Mouse (Mus musculus) left cerebral cortex, adult 2 months (tissue): ENCODE measurements at regions not wholly inside any gene's neighbourhood (a gene's known extent, or its start where the extent isn't known, plus 50 kb on each side); places are given as distances from the start of the nearest gene placed in this dataset.

Experiments
- DNase-seq, 2 experiments: peaks; one replicate each; pipeline ENCODE4 v3.0.0; 2021 to 2022; ENCODE audit warnings: low spot score in 2 of 2, mixed read lengths in 1 of 2; ENCODE audit errors: extremely low spot score in 1 of 2
- H3K27ac ChIP-seq: fragments of 200-600 bp; 2 replicates; pipeline ENCODE4 v1.8.1; 2022
- H3K4me3 ChIP-seq: fragments of 200-600 bp; 2 replicates; pipeline ENCODE4 v1.8.1; 2022
- CTCF ChIP-seq: fragments of 200-600 bp; IDR thresholded peaks from 2 replicates; pipeline ENCODE4 v1.8.1; 2022; ENCODE audit warnings: antibody characterized with exemption, mild to moderate bottlenecking, moderate library complexity
- intact Hi-C: fragments of 180-260 bp; cut with DNase I; formaldehyde crosslinking; loops from one replicate; pipeline ENCODE4 v1.15.1; 2025

GRCm38 (mm10) chr6:147726987-147727386 is 251.4 kb downstream of the Ccdc91 start:
- no peak overlapping the region for H3K4me3 ChIP-seq
- no peak for TF ChIP-seq CTCF
- no peak for DNase-seq
- H3K27ac ChIP-seq, result no peak overlapping the region
- intact Hi-C loops, result loop anchor here (10.0 kb wide), 1 partner anchor 252 kb away; the partner anchor contains the start of gene Ccdc91

- no peak for TF ChIP-seq CTCF
- Histone ChIP-seq H3K4me3 (no peak overlapping the region), H3K27ac (no peak overlapping the region)
- DNase-seq, result no peak
- intact Hi-C loops, result loop anchor here (10.0 kb wide), 1 partner anchor 253 kb away; the partner anchor contains the start of gene Ccdc91
Measured at GRCm38 (mm10) chr6:147727644-147728533, 252.3 kb downstream of the Ccdc91 start.

GRCm38 (mm10) chr6:147729721-147730120 is 254.1 kb downstream of the Ccdc91 start:
- intact Hi-C loops, result loop anchor here (10.0 kb wide), 1 partner anchor 255 kb away; the partner anchor contains the start of gene Ccdc91
- no peak for TF ChIP-seq CTCF
- DNase-seq, result no peak
- H3K27ac ChIP-seq, result no peak overlapping the region
- H3K4me3 ChIP-seq, result no peak overlapping the region

- intact Hi-C loops, result no loop called here
- TF ChIP-seq CTCF, result no peak
- no peak for DNase-seq
- no peak overlapping the region for H3K4me3 ChIP-seq
- no peak overlapping the region for H3K27ac ChIP-seq
Measured at GRCm38 (mm10) chr6:147738621-147739325, 263.1 kb downstream of the Ccdc91 start.

GRCm38 (mm10) chr6:147741446-147741845 is 265.8 kb downstream of the Ccdc91 start:
- TF ChIP-seq CTCF, result no peak
- no peak overlapping the region for H3K27ac ChIP-seq
- DNase-seq, result peak; percentile 47
- no peak overlapping the region for H3K4me3 ChIP-seq
- intact Hi-C loops, result no loop called here

GRCm38 (mm10) chr6:147744081-147744480 is 268.5 kb downstream of the Ccdc91 start:
- no peak for TF ChIP-seq CTCF
- intact Hi-C loops, result no loop called here
- DNase-seq, result no peak
- Histone ChIP-seq H3K27ac (no peak overlapping the region), H3K4me3 (no peak overlapping the region)

GRCm38 (mm10) chr6:147745690-147746089 is 270.1 kb downstream of the Ccdc91 start:
- no peak for TF ChIP-seq CTCF
- no peak for DNase-seq
- H3K4me3 ChIP-seq, result no peak overlapping the region
- no peak overlapping the region for H3K27ac ChIP-seq
- intact Hi-C loops, result no loop called here

GRCm38 (mm10) chr6:147747945-147748344 is 272.3 kb downstream of the Ccdc91 start:
- peak; percentile 27 for TF ChIP-seq CTCF
- no peak for DNase-seq
- Histone ChIP-seq H3K4me3 (no peak overlapping the region), H3K27ac (no peak overlapping the region)
- intact Hi-C loops, result no loop called here

- Histone ChIP-seq H3K27ac (no peak overlapping the region), H3K4me3 (no peak overlapping the region)
- DNase-seq, result no peak
- intact Hi-C loops, result no loop called here
- no peak for TF ChIP-seq CTCF
Measured at GRCm38 (mm10) chr6:147752301-147752700, 276.7 kb downstream of the Ccdc91 start.

GRCm38 (mm10) chr6:147753828-147754227 is 278.2 kb downstream of the Ccdc91 start:
- intact Hi-C loops, result no loop called here
- no peak for TF ChIP-seq CTCF
- DNase-seq, result no peak
- Histone ChIP-seq H3K4me3 (no peak overlapping the region), H3K27ac (no peak overlapping the region)

GRCm38 (mm10) chr6:147755750-147756523 is 280.3 kb downstream of the Ccdc91 start:
- intact Hi-C loops, result no loop called here
- TF ChIP-seq CTCF, result no peak
- DNase-seq, result no peak
- Histone ChIP-seq H3K4me3 (no peak overlapping the region), H3K27ac (no peak overlapping the region)
